Mouse (Mus musculus): ENCODE results near the gene Xrn1. TPM values are rescaled to one million over a fixed set of nuclear protein-coding genes. Genes with fewer than 3 reads are reported as not detected.
"Not testable (repeated sequence)": the region's sequence is repeated elsewhere in the genome, so short reads cannot be mapped to it uniquely, and the experiment has no call there.

Gene Xrn1
- total RNA-seq, 2 experiments from 2014 or later, result 21.6 to 23.4 TPM

DNA sequence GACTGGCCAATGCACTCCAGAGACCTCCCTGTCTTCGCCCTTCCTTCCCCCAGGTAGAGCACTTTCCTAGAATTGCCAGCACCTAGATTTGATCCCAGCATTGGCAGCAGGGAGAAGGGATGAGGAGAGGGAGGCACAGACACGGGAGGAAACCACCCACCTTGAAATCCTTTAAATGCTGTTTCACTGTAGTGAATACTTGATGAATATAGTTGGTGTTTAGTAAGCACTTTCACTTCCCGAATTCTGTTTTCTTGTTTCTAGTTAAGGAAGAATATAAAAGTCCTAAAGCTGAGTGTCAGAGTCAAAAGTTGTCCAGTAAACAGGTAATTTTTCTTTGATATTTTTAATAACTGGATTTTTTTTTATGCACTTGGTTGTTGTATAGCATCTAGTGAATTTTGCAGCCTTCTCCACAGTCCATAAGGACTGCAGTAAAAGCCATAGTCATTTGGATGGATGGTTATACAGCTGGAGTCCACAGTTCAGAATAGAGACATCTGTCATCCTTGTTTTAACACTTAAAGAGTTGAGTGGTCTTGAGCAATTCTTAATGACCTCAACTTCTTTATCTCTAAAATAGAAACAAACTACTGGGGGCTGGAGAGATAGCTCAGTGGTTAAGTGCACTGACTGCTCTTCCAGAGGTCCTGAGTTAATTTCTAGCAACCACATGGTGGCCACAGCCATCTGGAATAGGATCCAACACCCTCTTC is 81.0 kb downstream of the Xrn1 start:
- DNase-seq, result no peak
- intact Hi-C loops (cut with DNase I), result no loop called here

DNA sequence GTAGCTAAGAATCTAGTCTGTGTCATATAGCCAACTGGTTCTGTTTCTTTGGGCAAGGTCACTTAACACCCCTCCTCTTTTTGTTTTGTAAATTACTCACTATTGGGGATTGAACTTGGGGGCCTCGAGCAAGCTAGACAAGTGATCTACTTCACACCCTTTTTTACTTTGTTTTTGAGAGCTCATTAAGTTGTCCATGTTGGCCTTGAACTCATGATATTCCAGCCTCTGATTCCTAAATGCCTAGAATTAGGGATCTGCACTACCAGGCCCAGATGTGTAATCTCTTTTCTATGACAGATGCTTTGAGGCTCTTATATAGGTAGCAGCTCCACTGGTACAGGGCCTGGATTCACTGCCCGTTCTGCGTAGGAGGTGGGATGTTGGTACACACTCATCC is 89.7 kb downstream of the Xrn1 start:
- no peak for DNase-seq
- intact Hi-C loops (cut with DNase I), result no loop called here

DNA sequence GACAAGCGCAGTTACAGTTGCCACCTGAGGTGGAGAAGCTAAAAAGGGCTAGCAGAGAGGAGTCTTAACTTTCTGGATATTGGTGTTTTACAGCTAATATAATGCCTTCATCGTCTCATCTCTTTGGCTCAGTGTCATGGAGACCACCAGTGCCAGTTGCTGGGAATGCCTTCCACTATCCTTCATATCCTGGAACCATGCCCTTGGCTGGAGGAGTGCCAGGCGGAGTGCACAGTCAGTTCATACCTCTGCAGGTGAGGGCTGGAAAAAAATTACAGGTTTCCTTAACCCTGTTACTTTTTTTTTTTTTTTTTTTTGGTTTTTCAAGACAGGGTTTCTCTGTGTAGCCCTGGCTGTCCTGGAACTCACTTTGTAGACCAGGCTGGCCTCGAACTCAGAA is 96.9 kb downstream of the Xrn1 start:
- DNase-seq, result peak in 1 of 2 experiments; percentile 5
- intact Hi-C loops (cut with DNase I), result no loop called here

- intact Hi-C loops (cut with DNase I), result no loop called here
- no peak for DNase-seq
Observed at GRCm38 (mm10) chr9:96054878-96055277, 100.3 kb downstream of the Xrn1 start.

DNA sequence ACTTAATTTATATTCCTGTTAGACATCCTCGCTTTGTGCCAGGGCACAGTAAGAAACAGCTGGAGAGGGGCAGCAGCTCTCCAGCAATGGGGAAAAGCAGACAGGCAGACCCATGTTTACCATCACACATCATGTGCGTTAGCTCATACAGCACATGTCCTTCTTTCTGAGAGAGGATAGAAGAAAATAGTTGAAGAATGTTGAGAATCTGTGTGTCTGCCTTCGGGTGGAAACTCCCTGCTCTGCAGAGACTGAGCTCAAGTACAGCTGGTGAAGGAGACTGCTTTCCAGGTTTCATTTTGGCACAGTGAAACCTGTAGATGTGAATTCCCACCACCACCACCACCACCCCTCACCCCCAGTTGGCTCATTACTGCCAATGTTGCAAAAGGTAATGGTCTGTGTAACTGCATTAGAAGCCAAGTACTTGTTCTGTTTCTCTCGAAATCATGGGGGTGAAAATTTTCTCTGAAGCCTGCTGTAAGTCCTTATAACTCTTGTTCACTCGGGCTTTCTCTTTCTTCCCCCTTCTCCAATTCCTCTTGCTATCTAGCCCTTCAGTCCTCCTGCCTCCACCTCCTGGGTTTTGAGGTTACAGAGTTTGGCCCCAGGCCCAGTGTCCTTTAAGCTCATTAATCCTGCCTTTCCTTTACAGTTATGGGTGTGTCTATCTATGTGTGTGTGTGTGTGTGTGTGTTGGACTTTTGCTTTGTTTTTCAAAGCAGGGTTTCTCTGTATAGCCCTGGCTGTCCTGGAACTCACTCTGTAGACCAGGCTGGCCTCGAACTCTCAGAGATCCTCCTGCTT is 102.1 kb downstream of the Xrn1 start:
- intact Hi-C loops (cut with DNase I), result no loop called here
- no peak for DNase-seq

GRCm38 (mm10) chr9:96063083-96063802 is 108.7 kb downstream of the Xrn1 start:
- no peak for DNase-seq
- intact Hi-C loops (cut with DNase I), result no loop called here

GRCm38 (mm10) chr9:96063803-96064475 is 109.4 kb downstream of the Xrn1 start:
- intact Hi-C loops (cut with DNase I), result no loop called here
- DNase-seq, result no peak

DNA sequence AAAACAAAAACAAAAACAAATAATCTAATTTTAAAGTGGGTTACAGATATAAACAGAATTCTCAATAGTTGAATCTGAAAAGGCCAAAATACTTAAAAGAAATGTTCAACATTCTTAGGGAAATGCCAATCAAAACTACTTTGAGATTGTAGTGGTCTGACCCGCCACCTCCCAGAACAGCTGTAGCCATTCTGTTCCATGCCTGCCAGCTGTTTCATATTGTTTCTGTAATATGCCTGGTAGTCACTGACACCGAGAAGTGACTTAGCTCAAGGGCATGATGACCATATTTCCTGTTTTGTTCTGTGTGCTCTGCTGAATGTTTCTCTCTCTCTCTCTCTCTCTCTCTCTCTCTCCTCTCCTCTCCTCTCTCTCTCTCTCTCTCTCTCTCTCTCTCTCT is 112.9 kb downstream of the Xrn1 start:
- intact Hi-C loops (cut with DNase I), result no loop called here
- no peak for DNase-seq

GRCm38 (mm10) chr9:96078752-96079315 is 124.3 kb downstream of the Xrn1 start:
- DNase-seq, result no peak
- intact Hi-C loops (cut with DNase I), result no loop called here

DNA sequence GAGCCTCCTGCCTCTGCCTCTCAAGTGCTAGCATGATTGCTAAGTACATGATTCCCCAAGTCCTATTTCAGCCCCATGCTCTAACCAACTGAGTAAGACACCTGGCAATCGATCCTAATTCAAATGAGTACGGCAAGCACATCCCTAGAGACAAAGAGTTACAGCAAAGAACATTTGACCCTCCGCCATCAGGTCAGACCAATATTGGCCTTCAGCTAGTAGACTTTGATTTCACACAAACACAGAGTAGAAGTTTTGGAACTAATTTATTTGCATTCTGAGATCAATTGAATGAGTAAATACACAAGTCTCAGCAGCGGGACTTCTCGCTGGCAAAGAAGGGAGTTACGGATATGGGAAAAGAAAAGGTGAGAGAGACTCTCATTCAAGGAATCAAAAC is 130.7 kb downstream of the Xrn1 start:
- no peak for DNase-seq
- intact Hi-C loops (cut with DNase I), result no loop called here

DNA sequence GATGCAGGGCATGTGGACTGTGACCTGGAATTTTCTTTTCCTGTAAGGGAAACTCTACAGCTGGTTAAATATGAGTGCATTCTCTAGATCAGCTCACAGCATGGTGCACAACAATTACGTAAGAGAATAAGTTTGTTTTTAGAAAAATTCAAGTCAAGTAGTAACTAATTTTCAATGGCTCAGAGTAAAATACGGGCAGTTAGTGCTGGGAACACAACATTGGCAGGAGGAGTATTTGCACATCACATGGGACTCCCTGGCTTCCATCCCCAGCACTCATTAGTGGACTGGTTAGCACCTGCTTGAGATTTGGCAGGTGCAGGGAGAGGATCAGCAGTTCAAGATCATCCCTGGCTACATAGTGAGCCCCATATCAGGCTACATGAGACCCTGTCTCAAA is 133.1 kb downstream of the Xrn1 start:
- no peak for DNase-seq

DNA sequence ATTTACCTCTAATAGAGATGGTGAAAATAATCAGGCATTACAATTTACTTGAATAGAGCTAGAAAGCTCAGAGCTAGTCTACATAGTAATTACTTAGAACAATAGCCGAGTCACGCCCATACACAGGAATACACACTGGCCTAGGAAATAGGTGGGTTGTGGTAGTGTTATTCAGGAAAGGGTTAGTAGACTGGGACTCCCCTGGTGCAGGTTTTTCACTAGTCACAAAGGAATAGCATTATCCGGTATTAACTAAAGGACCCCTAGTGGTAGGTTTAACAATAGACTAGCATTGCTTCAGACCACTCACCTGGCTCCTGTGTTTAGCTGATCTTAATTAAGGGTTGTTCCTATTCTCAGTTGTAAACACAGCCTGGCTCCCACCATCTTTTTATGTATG is 133.9 kb downstream of the Xrn1 start:
- intact Hi-C loops (cut with DNase I), result not testable (repeated sequence)

More for the DNA sequence above, 133.1 kb downstream of the Xrn1 start:
- intact Hi-C loops (cut with DNase I), result no loop called here

GRCm38 (mm10) chr9:96092637-96093036 is 138.1 kb downstream of the Xrn1 start:
- DNase-seq; intact Hi-C loops (cut with DNase I): not testable (repeated sequence)

More for the DNA sequence above, 133.9 kb downstream of the Xrn1 start:
- not testable (repeated sequence) for DNase-seq

- intact Hi-C loops (cut with DNase I), result no loop called here
- DNase-seq, result no peak
Observed at GRCm38 (mm10) chr9:96093221-96093620, 138.7 kb downstream of the Xrn1 start.

DNA sequence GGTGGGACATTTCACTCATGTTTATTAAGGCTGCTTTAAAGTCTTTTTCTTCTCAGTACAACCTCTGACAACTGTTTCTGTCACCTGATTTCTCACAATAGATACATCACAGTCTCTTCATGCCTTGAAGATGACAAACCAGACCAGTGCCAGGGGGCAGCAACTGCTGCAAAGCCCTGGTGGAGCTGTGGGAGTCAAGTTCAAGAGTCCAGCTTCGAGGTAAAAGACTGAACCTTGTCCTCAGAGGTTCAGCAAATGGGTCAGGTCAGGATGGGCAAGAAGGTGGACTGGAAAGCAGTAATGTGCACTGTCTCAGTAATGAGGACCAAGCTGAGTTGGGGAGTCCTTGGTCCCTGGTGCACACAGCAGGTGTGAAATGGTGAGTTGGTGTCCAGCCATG is 139.8 kb downstream of the Xrn1 start:
- DNase-seq, result no peak
- intact Hi-C loops (cut with DNase I), result no loop called here

DNA sequence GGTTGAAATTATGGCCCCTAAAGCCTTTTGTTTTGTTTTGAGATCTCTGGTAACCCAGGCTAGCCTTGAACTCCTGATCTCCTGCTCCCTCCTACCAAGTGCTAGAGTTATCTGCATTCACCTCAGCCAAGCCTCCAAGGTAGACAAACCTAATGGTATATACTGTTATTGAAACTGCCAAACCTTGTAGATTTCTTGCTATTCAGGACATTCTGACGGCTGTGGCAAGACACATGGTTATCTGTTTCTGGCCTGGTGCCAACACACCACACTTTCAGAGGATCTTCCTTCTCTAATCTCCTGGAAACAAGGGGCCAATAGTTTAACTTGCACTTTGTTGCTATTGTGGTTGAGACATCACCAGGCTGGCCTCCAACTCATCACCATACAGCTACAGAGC is 140.6 kb downstream of the Xrn1 start:
- no peak for DNase-seq
- intact Hi-C loops (cut with DNase I), result no loop called here

- intact Hi-C loops (cut with DNase I), result no loop called here
- no peak for DNase-seq
Observed at GRCm38 (mm10) chr9:96102846-96103245, 148.3 kb downstream of the Xrn1 start.

Measured in heart, postnatal 14 days (tissue).